Mouse (Mus musculus) MN1 (cell line): ENCODE data around the gene Tox4.
A peak's percentile ranks its signal among the peaks of the same experiment; 100 is the strongest.

Source experiments
- DNase-seq: peaks from one replicate; pipeline ENCODE4 v3.0.0-alpha.2; 2016; ENCODE audit warnings: low spot score

The Tox4 gene

GRCm38 (mm10) chr14:52313931-52314807 lies 35.2 kb downstream of the Tox4 start:
- no peak for DNase-seq

GRCm38 (mm10) chr14:52314808-52315150 lies 35.8 kb downstream of the Tox4 start:
- no peak for DNase-seq

GRCm38 (mm10) chr14:52315283-52315780 lies 36.4 kb downstream of the Tox4 start:
- no peak for DNase-seq

- peak; percentile 60 for DNase-seq
Measured at GRCm38 (mm10) chr14:52315792-52316440, 37.0 kb downstream of the Tox4 start.

- peak; percentile 65 for DNase-seq
Measured at GRCm38 (mm10) chr14:52316441-52317225, 37.7 kb downstream of the Tox4 start.

GRCm38 (mm10) chr14:52319361-52319760 lies 40.4 kb downstream of the Tox4 start:
- DNase-seq, result peak; percentile 40

- DNase-seq, result no peak
Measured at GRCm38 (mm10) chr14:52325890-52326289, 46.9 kb downstream of the Tox4 start.

GRCm38 (mm10) chr14:52327375-52327901 lies 48.5 kb downstream of the Tox4 start:
- no peak for DNase-seq

GRCm38 (mm10) chr14:52327910-52328812 lies 49.2 kb downstream of the Tox4 start, which contains the start of gene Sall2:
Sall2 (minus strand) TSS chr14:52328762.
- no peak for DNase-seq

- DNase-seq, result no peak
Measured at GRCm38 (mm10) chr14:52331069-52331750, 52.3 kb downstream of the Tox4 start.

- no peak for DNase-seq
Measured at GRCm38 (mm10) chr14:52332171-52332570, 53.2 kb downstream of the Tox4 start.

- peak; percentile 80 for DNase-seq
Measured at GRCm38 (mm10) chr14:52338751-52339511, 60.0 kb downstream of the Tox4 start.

- no peak for DNase-seq
Measured at GRCm38 (mm10) chr14:52339512-52339852, 60.5 kb downstream of the Tox4 start.
